Mouse (Mus musculus) common myeloid progenitor, adult 5-6 weeks (primary cell): ENCODE data around the gene Pomt1. TPM values are rescaled to one million over a fixed set of nuclear protein-coding genes. Genes with fewer than 3 reads are reported as not detected.

Source experiments
- ATAC-seq: replicated peaks from 2 replicates; pipeline ENCODE4 v1.8.0; 2016; ENCODE audit warnings: low read depth, mild to moderate bottlenecking, moderate TSS enrichment, inconsistent platforms; ENCODE audit not compliant: poor library complexity, severe bottlenecking
- total RNA-seq: library from RNA; stranded (forward); fragments of 200-1000, 187-1606 nt; gene quantifications from 2 replicates; pipeline ENCODE4 v1.2.3, GENCODE M21; 2017

The Pomt1 gene
- total RNA-seq, 1 experiment from 2014 or later: 33.6 TPM

DNA sequence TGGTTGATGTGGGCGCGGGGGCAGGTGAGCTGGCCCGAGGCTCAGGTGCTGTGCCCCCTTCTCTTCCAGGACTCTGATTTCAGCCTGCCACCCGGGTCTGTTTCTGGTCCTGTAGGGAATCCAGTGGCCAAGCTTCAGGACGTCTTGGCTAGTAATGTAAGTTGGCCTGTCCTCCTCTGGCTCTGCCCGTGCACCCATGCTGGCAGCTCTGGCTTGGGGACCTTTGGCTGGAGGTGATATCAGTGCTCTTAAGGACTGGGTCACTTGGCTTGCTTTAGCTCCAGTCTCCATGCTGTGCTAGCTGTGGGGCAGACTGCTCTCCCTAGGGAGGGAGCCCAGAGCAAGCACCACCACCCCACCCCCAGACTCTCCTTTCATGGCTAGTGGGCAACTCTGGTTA, 16.4 kb upstream of the Pomt1 start:
- ATAC-seq: no peak

DNA sequence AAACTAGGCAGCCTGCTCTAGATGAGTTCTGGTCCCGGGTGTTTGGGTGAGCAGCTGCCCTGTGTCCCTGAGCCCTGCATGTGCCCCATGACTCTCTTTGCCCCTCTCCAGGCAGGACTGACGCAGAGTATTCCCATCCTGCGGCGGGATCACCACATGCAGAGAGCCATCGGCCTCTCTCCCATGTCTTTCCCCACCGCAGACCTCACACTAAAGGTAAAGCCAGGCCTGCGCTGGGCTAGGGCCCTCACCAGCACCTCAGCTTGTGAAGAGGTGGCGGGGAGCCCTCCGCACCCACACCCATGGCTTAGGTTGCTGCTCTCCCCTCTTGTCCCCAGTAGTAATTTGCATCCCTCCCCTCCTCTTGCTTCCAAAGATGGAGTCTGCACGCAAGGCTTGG, 15.4 kb upstream of the Pomt1 start:
- ATAC-seq: no peak

DNA sequence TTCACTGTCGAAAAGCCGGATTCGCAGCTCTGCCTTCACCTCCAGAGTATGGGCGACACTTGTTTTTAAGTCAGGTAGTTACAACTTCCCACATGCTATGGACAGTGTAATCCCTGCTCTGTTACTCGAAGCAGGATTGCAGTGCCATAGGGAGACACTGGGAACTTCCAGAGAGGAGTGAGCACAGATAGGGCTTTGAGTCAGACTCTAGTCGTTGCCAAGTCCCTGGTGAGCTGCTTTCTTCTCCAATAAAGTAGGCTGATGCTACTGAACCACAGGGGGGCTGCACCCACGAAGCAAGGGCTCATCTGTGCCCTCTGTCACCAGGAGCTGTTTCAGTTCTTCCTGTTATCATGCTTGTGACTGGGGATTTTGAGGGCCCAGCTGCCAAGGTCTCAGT, 14.8 kb upstream of the Pomt1 start:
- no peak for ATAC-seq

DNA sequence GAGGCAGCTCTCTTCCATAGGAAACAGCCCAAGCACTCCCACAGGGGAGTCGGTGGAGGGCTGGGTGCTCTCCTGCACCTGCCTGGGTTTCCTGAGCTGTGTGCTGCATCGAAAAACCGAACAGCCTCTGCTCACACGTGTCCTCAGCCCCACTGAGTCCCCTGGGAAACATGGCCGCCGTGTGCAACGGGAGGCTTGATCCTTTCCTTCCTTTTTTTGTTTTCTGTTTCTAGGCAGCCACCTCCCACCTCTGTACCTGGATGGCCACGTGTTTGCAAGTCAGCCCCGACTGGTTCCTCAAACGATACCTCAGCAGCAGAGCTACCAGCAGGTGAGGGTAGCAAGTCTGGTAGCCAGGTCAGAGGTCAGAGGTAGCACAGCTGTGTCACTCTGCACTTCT, 14.3 kb upstream of the Pomt1 start:
- ATAC-seq: no peak

DNA sequence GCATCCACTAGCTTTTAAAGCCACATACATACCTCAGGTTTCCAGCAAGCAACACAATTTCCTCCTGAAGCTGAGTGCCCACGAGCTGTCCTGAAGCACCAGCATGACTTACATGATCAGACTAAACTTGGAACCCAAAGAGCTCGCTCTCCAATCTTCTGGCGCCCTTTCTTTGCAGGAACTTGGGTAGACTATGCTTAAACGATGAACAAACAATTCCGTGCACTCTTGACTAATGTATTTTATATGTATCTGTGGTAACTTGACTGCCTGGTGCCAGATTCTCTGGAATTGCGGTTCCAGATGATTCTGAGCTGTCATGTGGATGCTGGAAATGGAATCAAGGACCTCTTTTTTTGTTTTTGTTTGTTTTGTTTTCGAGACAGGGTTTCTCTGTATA, 957 bp upstream of the Pomt1 start:
- ATAC-seq: no peak

DNA sequence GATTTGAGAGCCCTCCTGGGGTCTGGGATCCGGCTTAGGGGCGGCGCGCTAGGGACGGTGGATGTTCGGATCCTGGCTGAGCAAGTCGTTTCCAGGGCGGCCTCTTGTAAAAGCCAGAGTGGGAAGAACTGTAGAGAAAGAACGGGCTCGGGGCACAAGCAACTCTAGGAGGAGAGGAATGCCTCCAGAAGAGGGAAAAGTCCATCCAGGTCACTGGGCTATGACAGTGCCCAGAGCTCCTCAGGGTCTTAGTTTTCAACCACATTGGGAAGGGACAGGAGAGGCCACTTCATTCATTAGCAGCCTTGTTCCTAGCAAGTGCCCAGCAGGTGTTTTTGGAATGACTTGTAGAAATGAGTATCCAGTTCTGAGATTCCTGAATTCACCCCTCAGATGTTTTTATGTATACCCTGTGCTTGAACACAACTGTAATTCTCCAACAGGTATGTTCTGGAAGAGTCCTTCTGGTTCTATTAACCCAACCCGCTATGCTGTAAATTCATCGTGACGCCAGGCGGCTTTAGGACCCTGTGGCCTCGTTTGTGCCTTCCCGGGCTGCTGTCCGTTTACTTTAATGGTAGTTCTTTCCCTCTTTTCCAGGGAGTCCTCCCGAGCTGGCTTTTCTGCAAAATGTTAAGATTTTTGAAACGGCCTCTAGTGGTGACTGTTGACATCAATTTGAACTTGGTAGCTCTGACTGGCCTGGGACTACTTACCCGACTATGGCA, 534 bp downstream of the Pomt1 start:
- ATAC-seq: peak; percentile 54

DNA sequence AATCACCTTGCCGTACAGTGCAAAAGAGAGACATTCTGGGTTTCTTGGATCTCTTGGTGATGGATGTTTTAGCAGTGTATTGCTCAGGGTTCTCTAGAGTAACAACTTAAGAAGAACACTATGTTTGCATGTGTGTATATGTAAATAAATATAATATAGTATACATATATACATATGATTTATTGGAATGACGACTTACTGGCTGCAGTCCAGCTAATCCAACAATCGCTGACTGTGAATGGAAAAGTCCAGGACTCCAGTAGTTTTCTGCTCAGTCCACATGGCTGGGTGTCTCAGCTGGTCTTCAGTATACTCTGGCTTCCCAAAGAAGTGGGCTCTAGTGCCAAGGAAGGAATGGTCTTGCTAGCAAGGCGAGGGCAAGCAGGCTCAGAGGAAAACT, 1.2 kb downstream of the Pomt1 start:
- no peak for ATAC-seq

DNA sequence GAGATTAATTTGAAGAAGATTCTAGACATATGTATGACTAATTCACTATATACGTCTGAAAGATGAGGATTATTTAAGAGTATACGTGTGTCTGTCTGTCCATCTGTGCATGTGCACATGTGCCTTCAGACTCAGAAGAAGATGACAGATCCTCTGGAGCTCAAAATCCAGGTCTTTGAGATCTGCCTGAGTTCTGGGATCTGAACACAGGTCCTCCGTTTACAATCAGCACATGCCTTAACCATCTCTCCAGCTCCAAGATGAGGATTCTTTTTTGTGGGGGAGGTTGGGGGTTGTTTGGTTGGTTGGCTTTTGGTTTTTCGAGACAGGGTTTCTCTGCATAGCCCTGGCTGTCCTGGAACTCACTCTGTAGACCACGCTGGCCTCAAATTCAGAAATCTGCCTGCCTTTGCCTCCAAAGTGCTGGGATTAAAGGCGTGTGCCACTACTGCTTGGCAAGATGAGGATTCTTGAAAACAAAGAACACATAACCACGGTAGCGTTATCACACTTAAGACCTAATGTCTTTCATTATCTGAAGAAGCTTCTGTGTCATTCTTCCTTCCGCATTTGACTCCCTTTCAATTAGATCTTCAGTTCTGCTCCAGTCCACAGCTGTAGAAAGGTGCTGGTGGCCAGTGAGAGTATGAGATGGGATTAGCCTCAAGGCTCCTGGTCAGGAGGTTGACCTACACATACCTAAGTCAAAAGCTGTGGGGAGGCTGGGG, 2.5 kb downstream of the Pomt1 start:
- no peak for ATAC-seq

DNA sequence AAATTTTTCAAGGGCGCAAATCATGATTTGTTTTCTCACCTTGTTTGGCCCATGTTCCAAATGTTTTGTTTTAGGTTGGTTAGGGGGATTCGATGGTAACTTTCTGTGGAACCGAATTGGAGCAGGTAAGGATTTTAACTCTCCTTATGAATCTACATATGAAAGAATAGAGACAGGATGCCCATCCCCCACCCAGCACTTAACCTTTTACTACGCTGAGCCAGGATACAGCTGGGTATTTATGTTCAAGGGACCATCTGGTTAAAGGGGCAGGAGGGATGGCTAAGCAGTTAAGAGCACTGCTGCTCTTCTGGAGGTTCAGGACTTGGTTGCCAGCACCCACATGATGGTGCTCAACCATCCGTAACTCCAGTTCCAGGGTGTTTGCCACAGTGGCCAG, 4.2 kb downstream of the Pomt1 start:
- no peak for ATAC-seq

DNA sequence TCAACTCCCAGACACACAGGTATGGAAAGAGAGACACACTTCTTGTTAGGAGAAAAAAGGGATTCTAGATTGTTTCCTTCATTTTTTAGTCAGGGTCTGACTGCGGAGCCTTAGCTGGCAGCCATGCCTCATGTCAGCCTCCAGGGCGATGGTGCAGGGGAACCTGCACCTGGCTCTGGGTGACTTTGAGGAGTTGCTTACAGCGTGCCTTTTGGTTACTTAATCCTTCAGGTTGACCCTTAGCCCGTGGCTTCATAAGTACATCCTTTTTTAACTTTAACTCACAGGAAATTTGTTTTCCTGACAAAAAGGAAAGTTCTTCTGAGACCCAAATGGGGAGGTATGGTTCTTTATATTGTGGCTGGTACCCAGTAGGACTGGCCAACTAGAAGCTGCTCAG, 6.6 kb downstream of the Pomt1 start:
- no peak for ATAC-seq

DNA sequence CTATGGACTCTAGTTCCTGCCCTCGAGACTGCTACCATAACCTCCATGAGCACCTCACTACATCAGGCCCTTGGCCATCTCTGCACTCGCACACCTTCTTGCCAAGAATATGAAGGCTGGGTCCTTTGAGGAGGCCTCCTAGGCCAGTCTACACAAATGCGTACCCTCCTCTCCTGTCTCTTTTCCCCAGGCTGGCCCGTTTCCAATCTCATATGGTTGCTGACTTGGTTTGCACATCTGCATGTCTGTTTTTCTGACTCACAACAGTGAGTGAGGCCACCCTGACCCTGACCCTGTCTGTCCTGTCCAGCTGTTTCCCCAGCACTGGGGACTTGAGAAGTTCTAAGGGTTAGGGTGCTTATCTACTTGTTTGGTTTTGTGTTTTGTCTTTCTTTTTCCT, 10.4 kb downstream of the Pomt1 start:
- no peak for ATAC-seq

DNA sequence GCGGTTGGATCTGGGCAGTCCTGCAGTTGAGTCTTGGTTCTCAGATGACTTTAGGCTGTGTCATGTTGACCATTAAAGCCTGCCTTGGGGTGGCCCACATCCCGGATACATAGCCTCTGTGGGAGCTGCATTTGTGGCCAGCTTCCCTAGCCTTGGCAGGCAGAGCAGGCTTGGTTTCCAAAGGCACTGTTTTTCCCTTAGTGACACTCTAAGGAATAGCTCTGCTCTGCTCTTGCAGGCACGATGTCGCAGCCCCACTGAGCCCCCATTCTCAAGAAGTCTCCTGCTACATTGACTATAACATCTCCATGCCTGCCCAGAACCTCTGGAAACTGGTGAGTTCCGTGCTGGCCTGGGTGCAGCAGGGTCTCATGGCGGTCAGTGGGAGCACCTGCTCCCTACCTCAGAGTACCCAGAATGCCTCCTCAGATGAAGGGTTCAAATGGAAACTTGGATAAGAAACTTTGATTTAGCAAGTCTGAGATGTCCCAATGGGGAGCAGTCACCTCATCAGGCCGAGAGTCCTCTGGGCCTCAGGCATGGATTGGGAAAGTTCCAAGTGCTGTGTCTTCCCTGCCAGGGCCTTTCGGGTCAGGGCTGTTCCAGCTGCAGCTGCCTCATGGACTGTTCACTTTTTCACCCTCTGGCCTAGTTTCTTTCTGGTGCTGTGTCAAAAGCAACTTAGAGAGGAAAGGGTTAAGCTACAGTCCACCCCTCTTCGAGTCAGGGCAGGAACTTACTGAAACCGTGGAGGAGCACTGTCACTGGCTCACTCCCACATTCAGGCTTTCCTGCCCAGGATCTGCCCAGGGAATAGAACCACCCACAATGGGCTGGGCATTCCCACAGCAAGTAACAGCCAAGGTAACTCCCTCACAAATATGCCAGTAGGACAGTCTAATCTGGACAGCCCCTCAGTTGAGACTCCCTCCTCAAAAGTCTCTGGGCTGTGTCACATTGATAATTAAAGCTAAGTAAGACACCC, 12.3 kb downstream of the Pomt1 start:
- no peak for ATAC-seq

DNA sequence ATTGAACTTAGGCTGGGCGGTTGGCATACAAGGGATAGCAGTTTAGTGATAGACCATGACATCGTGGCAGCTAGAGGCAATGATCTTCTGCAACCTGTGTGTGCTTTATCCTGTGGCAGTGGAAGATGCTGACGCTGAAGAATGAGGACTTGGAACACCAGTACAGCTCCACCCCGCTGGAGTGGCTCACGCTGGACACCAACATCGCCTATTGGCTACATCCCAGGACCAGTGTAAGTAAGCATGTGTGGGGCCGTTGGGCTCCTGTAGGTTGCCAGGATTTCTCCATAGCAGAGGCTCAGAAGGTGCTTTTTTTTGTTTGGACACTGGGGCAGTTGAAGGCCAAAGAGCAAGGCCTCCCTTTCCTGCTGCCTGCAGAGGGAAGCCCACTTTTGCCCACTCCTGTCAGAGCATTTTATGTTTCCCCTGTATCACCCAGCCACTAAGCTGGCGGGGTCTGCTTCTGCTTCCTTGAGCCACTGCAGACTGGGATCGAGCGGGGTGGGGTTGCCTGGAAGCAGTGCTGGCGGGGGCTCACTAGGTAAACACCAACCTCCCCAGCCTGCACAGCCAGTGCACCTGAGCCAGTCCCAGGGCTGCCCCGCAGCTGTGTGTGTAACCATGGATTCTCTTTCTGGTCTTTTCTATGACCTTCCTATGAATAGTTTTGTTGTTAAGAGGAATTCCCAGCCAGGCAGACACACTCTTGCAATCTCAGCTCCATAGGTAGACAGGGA, 15.6 kb downstream of the Pomt1 start:
- ATAC-seq: no peak

DNA sequence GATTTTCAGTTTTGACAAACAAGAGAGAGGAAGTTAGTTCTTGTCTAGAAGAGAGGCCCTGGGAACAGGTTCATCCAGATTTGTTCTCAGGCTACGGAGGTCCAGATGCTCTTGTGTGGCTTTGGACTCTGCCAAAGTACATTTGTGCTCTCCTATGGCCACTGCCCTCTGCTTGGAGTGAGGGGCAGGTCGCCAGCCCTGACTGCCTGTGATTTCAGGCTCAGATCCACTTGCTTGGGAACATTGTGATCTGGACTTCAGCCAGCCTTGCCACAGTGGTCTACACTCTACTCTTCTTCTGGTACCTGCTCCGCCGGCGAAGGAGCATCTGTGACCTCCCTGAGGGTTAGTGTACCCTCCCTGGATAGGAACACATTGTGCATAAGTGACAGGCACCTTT, 16.3 kb downstream of the Pomt1 start:
- ATAC-seq: no peak

DNA sequence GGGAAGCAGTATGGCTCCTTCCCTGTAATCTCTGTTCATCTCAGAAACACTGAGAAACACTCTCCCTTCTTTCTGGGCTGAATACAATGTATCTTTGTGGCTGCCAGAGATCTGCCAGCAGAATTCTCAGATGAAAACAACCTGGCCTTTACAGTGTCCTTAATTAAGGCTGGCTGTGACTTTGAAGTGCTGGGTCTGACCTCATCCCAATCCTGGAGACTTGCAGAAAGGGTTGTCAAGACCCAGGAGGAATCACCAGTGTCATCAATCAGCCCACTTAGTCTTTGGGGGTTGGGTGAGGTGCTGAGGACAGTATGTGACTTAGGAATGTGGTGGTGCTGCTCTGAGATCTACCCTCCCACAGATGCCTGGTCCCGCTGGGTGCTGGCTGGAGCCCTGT, 17.0 kb downstream of the Pomt1 start:
- ATAC-seq: no peak

DNA sequence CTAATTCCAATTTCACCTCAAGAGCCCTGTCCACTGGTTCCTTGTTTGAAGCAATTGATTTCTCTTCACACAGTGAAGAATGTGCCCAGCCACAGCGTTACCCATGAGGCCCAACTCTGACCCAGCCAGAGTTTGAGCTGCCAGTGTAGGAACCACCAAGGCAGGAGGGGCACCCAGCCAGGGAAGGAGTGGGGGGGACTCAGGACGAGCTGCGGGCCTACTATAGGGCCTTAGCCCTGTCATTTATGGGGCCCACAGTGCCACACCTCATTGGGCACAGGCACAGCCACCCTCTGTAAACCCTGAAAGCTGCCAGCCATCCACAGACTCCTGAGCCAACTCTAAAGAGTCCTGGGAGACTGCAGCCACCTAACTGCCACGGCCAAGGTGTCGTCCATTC, 18.2 kb downstream of the Pomt1 start:
- ATAC-seq: no peak

DNA sequence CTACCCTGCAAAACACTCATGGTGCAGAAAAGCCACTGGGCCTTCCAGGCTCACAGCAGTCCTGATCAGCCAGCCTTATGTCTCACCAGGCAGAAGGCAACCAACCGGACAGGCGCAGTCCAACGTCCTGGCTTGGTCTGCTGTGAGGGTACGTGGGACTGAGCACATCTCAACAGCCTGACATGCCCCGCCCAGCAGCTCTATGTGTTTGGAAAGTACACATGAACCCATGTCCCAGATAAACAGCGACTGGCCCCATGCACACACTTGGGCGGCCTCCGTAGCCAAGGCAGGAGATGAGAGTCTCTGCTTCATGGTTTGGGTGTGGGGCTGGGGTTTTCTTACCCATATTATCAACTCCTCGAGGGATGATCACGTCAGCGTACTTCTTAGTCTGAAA, 19.9 kb downstream of the Pomt1 start:
- no peak for ATAC-seq

DNA sequence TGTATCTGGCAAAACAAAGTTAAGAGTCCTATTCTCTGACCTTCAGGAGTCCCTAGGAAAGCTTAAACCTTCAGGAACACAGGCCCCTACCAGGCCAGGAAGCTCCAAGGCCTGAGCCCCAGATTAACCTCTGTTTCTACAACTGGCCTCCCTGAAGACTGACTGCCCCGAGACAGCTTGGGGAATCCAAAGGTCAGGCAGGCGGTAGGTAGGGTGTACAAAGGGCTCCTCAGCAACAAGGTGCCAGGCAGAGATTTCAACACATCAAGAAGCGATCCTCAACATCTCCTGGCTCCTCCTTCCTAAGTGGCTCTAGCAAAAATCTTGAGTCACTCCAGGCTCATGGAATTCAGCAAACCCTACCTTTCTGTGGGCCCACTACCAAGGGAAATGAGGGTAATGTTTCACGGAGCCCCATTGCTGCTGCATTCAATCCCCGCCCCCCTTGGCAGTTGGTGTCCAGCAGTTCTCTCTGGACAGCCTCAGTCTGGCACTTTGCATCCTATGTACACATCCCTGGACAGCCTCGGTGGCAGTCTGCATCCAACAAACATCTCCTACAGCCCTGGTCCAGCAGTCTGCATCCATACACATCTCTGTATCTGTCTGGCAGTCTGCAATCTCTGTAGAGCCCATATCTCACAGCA, 22.6 kb downstream of the Pomt1 start:
- ATAC-seq: no peak

DNA sequence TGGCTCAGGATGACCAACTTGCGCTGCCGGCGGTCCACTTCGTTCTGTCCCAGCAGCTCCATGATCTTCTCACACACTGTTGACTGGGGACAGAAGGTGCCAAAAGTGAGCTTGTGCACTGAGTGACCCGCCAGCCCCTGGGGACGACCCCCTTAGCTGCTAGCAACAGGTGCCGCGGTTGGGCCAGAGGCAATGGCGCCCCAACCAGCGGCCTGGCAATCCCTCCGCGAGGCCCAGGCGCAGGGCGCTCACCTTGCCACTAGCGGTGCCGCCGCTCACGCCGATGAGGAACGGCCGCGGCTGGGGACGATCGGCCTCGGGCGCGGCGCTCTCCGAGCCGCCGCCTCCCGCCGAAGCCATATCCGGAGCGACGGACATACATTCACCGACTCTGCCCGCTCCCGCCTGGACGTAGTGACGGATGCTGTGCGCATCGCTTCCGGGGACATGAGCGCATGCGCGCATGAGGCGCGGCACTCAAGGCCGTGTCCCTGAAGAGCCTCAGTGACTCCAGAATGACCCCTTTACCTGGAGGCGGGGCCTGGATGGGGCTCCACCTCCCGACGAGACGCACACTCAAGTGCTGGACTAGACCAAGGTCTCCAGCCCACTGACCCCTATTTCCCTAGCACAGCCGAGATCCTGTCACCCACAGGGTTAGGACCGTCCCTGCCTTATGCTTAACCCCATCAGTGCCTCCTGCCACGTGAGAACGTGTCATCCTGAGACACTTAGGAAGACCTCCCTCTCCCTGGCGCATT, 23.4 kb downstream of the Pomt1 start, which contains the start of gene Uck1:
TSS of gene Uck1 (minus strand) at position 503 of the 761 bp plus-strand sequence.
- peak; percentile 90 for ATAC-seq
